Mouse (Mus musculus): Measurements from ENCODE around the gene Zfp362.

Gene Zfp362

DNA sequence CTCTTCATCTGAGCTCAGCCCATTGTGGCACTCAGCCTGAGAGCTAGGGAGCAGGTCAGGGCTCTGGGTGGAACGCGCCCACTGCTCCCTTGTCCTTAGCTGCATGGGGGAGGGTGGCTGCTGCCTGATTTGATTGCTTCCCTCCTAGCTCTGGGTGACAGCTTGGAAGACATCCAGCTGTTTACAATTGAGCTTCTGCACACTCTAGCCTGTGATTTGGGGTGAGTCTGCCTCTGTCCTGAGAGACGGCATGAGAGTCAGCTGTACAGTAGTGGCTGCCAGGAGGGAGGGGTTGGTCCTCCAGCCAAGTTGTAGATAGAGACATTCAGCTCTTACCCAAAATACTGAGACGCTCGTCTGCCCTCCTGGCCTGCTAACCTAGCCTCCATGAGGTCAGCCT, 71.6 kb downstream of the Zfp362 start:
- in situ Hi-C loops (cut with MboI; ENCODE audit: unreplicated experiment in 2 of 2), result no loop called here

DNA sequence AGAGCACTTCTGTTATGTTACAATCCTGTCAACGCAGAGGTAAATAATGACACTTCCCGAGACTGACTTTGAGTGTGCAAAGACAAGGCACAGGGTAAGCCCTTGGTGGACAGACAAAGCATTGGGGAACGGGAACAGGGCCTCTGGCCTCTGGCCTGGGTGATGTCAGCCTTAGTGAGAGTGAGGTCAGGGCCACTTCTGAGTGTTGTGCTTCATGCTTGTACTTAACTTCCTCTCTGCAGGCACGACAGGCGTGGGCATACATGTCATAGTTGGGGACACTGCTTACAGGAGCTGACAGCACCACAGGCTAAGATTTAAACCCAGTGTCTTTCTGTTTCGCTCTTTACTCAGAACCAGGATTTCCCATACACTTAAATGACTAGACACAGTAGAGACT, 72.3 kb downstream of the Zfp362 start:
- in situ Hi-C loops (cut with MboI; ENCODE audit: unreplicated experiment in 2 of 2), result no loop called here

DNA sequence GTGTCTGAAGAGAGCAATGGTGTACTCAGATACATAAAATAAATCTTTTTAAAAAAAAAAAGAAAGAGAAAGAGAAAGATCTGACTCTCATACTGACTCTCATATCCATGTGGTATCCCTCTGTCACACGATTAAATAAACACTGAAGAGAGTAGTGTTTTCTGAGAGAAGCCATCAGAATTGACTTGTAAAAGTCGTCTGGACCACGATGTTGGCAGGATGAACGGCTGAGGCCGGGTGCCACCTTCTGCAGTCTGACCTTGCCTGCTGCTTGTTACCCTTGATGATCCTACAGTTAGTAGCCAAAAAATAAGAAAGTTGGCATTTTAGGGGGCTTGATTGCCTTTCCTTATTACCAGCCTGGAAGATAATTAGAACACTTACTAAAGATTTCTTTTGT, 73.1 kb downstream of the Zfp362 start:
- in situ Hi-C loops (cut with MboI; ENCODE audit: unreplicated experiment in 2 of 2), result no loop called here

DNA sequence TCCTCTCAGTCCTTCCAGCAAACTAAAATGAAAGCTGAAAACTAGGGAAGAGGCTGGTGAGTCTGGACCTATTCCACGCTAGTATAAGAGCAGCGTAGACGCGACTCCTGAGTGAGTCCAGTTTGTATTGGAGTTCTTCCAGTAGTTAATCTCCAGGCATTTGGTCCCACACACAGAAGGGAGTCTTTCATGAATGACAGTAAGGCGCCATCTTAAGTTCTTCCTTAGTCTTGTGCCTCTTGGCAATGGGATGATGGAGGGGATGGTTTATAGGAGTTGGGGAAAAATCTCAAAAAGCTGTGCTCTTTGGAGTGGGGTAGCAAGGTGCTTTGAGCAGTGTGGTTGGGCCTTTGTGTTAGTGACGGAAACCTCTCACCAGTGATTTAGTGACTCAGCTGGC, 75.6 kb downstream of the Zfp362 start:
- in situ Hi-C loops (cut with MboI; ENCODE audit: unreplicated experiment in 2 of 2), result no loop called here

DNA sequence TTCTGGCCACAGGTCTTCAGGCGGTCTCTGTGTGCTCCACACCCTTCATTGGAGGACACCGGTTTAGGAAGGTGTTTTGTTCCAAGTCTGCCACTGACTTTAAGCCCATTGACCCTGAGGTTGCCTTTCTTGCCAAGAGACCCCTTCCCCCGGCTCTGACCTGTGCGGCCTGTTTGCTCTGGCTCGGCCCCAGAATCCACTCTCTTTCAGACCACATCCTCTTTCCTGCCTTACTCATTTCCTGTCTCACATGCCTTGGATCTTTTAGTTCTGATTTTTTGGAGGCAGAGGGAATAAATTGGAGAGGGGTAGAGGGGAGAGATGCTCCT, 76.2 kb downstream of the Zfp362 start:
- in situ Hi-C loops (cut with MboI; ENCODE audit: unreplicated experiment in 2 of 2), result no loop called here

DNA sequence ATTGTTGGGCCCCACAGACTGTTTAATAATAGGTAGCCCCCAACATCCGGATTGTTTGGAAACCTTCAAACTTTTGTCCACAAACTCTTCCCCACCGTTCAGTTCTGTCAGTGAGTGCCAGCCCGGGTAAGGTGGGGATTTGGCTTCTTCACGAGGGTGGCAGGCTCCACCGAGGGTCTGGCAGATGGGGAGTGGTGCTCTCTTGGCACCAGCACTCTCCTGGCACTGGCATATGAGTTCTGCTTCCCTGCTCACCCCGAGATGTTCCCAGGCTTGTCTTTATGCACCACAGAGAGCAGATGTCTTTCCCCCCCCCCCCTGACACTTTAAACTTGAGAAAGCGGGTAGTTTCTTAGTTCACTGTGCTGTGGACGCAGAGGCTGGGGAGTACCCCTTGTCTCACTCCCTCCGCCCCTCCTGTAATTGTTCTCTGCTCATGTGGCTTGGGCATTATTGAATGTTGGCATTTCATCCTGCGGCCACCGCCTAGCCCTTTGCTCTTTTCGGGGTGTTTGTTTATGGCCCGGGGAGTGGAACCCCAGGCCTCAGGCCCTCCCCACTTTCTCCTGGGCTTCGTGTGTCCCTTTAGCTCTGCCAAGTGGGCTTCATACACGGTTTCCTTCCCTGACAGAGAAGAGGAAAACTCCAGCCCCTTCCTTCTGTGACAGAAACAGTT, 76.7 kb downstream of the Zfp362 start:
- in situ Hi-C loops (cut with MboI; ENCODE audit: unreplicated experiment in 2 of 2), result no loop called here

DNA sequence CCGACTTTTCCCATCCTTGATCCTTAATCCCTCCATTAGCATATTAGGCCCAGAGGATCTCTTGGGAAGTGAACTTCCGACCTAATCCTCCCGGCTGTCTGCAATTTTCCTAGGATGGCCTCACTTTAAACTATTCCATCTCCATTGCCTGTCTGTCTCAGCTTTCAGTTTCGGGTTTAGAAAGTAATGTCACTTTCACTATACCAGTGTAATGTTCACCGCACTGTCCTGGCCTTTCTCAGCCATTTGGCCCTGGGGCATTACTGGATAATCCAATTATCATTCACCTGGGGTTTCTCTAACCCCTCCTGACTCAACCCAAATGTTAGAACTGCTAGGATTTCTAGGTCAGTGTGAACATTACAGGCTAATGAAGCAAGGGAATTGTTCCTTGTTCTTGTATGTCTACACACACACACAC, 77.4 kb downstream of the Zfp362 start:
- in situ Hi-C loops (cut with MboI; ENCODE audit: unreplicated experiment in 2 of 2), result no loop called here

DNA sequence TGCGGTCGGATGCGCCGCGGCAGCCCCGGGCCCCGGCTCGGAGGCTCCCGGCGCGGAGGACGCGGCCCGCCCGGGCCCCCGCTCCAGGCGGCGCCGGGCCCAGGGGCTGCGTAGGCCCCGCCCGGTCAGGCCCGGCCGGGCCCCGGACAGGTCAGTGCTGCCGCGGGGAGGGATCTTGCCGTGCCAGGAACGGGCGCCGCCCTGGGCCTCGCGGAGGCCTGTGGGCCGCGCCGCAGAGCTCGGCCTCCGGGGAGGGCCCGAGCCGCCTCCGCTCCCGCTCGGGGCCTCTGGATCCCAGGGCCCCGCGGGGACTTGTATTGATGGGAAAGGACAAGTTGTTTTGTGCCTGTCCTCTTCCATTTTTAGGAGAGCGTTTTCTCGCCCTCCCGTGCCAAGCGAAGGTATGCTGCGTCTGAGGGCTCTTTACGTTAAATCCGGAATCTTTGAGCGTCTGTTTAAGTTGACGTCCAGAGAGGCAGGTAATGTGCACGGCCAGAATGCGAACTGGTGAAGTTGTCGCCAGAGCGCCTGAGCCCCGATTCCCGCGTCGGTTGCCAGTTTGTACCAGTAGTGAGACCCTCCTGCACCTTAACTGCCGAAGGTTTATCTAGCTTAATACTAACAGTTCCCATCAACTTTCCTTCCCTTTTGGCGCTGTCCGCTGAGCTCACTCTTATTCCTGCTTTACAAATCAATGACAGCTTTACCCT, 78.0 kb downstream of the Zfp362 start:
- in situ Hi-C loops (cut with MboI; ENCODE audit: unreplicated experiment in 2 of 2), result no loop called here

DNA sequence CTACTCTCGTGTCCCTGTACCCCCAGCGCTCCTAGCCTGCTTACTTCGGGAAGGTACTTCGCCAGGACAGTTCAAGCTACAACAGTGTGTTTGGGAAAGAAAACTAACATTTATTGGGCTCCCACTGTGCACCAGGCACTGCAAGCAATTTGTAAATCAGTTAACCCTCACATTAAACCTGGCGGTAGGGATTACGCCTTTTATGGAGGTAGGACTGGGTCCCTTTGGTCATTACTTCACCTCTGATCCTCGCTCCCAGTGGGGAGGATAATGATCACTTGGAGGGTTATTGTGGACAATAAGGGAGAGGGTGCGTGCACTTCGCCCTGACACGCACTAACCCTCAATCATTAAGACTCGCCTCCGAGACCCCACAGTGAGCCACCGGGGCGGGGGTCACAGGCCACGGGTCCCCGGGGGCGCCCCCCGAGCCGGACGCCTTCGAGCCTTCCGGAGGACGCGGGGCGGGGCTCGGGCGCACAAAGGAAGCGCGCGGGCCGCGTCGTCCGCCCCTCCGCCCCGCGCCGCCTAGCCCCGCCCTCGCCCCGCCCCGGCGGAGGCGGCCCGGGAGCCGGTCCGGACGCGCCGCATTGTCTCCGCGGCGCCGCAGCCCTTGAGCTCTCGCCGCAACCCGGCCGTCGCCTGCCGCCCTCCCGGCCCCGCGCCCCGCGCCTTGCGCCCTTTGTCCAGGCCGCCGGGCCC, 78.7 kb downstream of the Zfp362 start:
- in situ Hi-C loops (cut with MboI; ENCODE audit: unreplicated experiment in 2 of 2), result no loop called here

DNA sequence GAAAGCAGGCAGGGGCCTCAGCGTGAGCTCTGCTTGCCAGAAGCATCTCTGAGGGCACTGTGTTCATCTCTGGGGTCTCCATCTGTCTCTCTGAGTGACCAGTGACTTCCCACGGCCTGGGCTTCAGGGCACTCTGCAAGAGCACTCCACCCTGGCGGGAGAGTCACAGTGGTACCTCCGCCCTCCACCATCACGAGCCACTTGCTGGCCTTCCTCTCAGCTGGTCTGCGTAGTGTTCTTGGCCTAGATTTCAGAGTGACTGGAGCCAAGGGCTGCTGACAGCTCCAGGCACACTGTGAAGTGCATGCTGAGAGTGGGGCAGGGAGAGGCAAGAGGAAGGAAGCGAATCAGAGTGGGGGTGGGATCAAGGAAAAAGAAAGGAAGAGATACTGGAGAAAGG, 81.8 kb downstream of the Zfp362 start:
- in situ Hi-C loops (cut with MboI; ENCODE audit: unreplicated experiment in 2 of 2), result loop anchor here (25.0 kb wide), 1 partner anchor 363 kb away; no protein-coding TSS in a partner anchor

DNA sequence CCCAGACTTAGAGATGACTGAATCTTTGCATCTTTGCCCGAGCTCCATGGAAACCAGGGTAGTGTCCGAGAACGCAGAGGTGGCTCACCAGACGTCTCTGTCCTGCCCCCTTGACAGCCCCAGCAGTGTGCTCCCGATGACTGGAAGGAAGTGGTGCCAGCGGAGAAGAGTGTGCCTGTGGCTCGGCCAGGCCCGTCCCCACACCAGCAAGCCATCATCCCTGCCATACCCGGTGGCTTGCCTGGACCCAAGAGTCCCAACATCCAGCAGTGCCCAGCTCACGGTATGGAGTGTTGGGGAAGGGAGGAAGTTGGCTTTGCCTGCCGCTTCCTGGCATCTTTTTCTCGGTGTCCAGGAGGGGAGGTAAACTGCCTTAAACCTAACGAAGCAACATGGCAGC, 82.4 kb downstream of the Zfp362 start:
- in situ Hi-C loops (cut with MboI; ENCODE audit: unreplicated experiment in 2 of 2), result loop anchor here (25.0 kb wide), 1 partner anchor 364 kb away; no protein-coding TSS in a partner anchor
